Comparison of ENCODE assay signal across 22 mouse cellular contexts in the genomic region with DNA sequence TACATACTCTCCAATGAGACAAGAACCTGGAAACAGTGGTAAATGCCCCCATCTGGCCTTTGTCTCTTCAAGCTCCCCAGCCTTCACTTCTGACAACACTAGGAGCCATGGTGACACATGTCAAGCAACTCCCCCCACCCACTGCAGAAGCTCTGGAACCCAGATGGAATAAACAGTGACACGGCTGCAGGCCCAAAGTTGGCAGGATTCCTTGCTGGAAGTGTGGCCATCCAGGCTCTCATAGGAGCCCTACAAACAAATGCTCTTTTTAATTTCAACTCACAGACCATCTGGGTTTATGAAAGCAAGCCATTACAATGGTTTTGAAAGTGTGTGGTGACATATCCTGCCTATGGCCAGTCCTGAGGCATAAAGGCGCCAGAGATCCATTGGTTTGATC.
"Had no signal": no experiment of that assay in that cellular context is flagged by ENCODE, and none has a peak within 500 bp of the region (broad histone marks: within the 10 kb centered on the region; RNA-seq: fewer than 3 reads in every experiment).

No protein-coding gene starts in this region.

- H3K4me1 ChIP-seq: limb, embryonic 12.5 days; limb, embryonic 15.5 days; liver, embryonic 12.5 days; liver, embryonic 15.5 days; midbrain, embryonic 12.5 days; midbrain, embryonic 15.5 days; neural tube, embryonic 12.5 days; neural tube, embryonic 15.5 days had no signal

- H3K9me3 ChIP-seq: limb, embryonic 12.5 days; limb, embryonic 15.5 days; liver, embryonic 12.5 days; liver, embryonic 15.5 days; midbrain, embryonic 12.5 days; midbrain, embryonic 15.5 days; neural tube, embryonic 12.5 days; neural tube, embryonic 15.5 days had no signal

- H3K27me3 ChIP-seq: limb, embryonic 12.5 days; limb, embryonic 15.5 days; liver, embryonic 12.5 days; liver, embryonic 15.5 days; midbrain, embryonic 12.5 days; midbrain, embryonic 15.5 days; neural tube, embryonic 12.5 days; neural tube, embryonic 15.5 days had no signal

- ATAC-seq: inflammation-experienced regulatory T-cells, adult 6 months; intestine, embryonic 16.5 days; liver, embryonic 12.5 days; midbrain, embryonic 15.5 days had no signal

- DNase-seq: kidney, adult 18-20 months; kidney, adult 9 months; kidney, postnatal 14 days; kidney, postnatal 4 days; right cerebral cortex, adult 18-20 months; right cerebral cortex, postnatal 14 days; right cerebral cortex, postnatal 4 days; thymus, adult 2 months; thymus, postnatal 14 days; thymus, postnatal 4 days had no signal

- H3K4me3 ChIP-seq: limb, embryonic 12.5 days; limb, embryonic 15.5 days; liver, embryonic 12.5 days; liver, embryonic 15.5 days; midbrain, embryonic 12.5 days; midbrain, embryonic 15.5 days; neural tube, embryonic 12.5 days; neural tube, embryonic 15.5 days had no signal

- H3K9ac ChIP-seq: limb, embryonic 12.5 days; limb, embryonic 15.5 days; liver, embryonic 12.5 days; liver, embryonic 15.5 days; midbrain, embryonic 12.5 days; midbrain, embryonic 15.5 days; neural tube, embryonic 12.5 days; neural tube, embryonic 15.5 days had no signal

- H3K36me3 ChIP-seq: limb, embryonic 12.5 days; limb, embryonic 15.5 days; liver, embryonic 12.5 days; liver, embryonic 15.5 days; midbrain, embryonic 12.5 days; midbrain, embryonic 15.5 days; neural tube, embryonic 12.5 days; neural tube, embryonic 15.5 days had no signal

- H3K27ac ChIP-seq: limb, embryonic 12.5 days; limb, embryonic 15.5 days; liver, embryonic 12.5 days; liver, embryonic 15.5 days; macrophage; midbrain, embryonic 12.5 days; midbrain, embryonic 15.5 days; neural tube, embryonic 12.5 days; neural tube, embryonic 15.5 days; stomach, postnatal 0 days had no signal

- H3K4me2 ChIP-seq: limb, embryonic 12.5 days; limb, embryonic 15.5 days; liver, embryonic 12.5 days; liver, embryonic 15.5 days; midbrain, embryonic 12.5 days; midbrain, embryonic 15.5 days; neural tube, embryonic 12.5 days; neural tube, embryonic 15.5 days had no signal
